Mouse (Mus musculus): Measurements from ENCODE around the gene Pgm5.

- no peak for TF ChIP-seq E2F4 (IDR thresholded peaks at IDR 0.05; ENCODE audit: borderline replicate concordance, low read depth, low read length)
- TF ChIP-seq CTCF (IDR thresholded peaks at IDR 0.05 in 2 of 3, conservative IDR thresholded peaks at IDR 0.05 in 1 of 3; ENCODE audit: control insufficient read depth in 1 of 3, insufficient read depth in 1 of 3, low read depth in 2 of 3, low read length in 3 of 3, poor library complexity in 1 of 3, severe bottlenecking in 1 of 3): no peak
- TF ChIP-seq TAL1 (IDR thresholded peaks at IDR 0.05; ENCODE audit: low read length): no peak
Observed at GRCm38 (mm10) chr19:24754440-24754785, 107.2 kb downstream of the Pgm5 start.

Measured in MEL (cell line).